Mouse (Mus musculus): ENCODE measurements around the gene Serpine1.

Gene Serpine1

GRCm38 (mm10) chr5:137098418-137098817 is 26.4 kb upstream of the Serpine1 start:
- no peak for DNase-seq (ENCODE audit: extremely low spot score, low read depth, low spot score)

GRCm38 (mm10) chr5:137096037-137096436 is 24.0 kb upstream of the Serpine1 start:
- no peak for DNase-seq (ENCODE audit: extremely low spot score, low read depth, low spot score)

- no peak for DNase-seq (ENCODE audit: extremely low spot score, low read depth, low spot score)
Observed at GRCm38 (mm10) chr5:137095135-137095534, 23.1 kb upstream of the Serpine1 start.

- no peak for DNase-seq (ENCODE audit: extremely low spot score, low read depth, low spot score)
Observed at GRCm38 (mm10) chr5:137093720-137094119, 21.7 kb upstream of the Serpine1 start.

- DNase-seq (ENCODE audit: extremely low spot score, low read depth, low spot score) = no peak
Observed at GRCm38 (mm10) chr5:137091560-137091959, 19.5 kb upstream of the Serpine1 start.

- no peak for DNase-seq (ENCODE audit: extremely low spot score, low read depth, low spot score)
Observed at GRCm38 (mm10) chr5:137090870-137091269, 18.8 kb upstream of the Serpine1 start.

- no peak for DNase-seq (ENCODE audit: extremely low spot score, low read depth, low spot score)
Observed at GRCm38 (mm10) chr5:137087410-137087809, 15.3 kb upstream of the Serpine1 start.

GRCm38 (mm10) chr5:137085731-137086130 is 13.7 kb upstream of the Serpine1 start:
- DNase-seq (ENCODE audit: extremely low spot score, low read depth, low spot score) = no peak

- DNase-seq (ENCODE audit: extremely low spot score, low read depth, low spot score) = no peak
Observed at GRCm38 (mm10) chr5:137085021-137085420, 13.0 kb upstream of the Serpine1 start.

- no peak for DNase-seq (ENCODE audit: extremely low spot score, low read depth, low spot score)
Observed at GRCm38 (mm10) chr5:137083051-137083450, 11.0 kb upstream of the Serpine1 start.

- no peak for DNase-seq (ENCODE audit: extremely low spot score, low read depth, low spot score)
Observed at GRCm38 (mm10) chr5:137079849-137080248, 7.8 kb upstream of the Serpine1 start.

GRCm38 (mm10) chr5:137078616-137079015 is 6.5 kb upstream of the Serpine1 start:
- DNase-seq (ENCODE audit: extremely low spot score, low read depth, low spot score) = no peak

GRCm38 (mm10) chr5:137078041-137078440 is 6.0 kb upstream of the Serpine1 start:
- DNase-seq (ENCODE audit: extremely low spot score, low read depth, low spot score) = no peak

- DNase-seq (ENCODE audit: extremely low spot score, low read depth, low spot score) = no peak
Observed at GRCm38 (mm10) chr5:137077187-137077586, 5.1 kb upstream of the Serpine1 start.

GRCm38 (mm10) chr5:137076191-137076930 is 4.3 kb upstream of the Serpine1 start:
- no peak for DNase-seq (ENCODE audit: extremely low spot score, low read depth, low spot score)

- DNase-seq (ENCODE audit: extremely low spot score, low read depth, low spot score) = no peak
Observed at GRCm38 (mm10) chr5:137075726-137076125, 3.7 kb upstream of the Serpine1 start.

GRCm38 (mm10) chr5:137074191-137074651 is 2.2 kb upstream of the Serpine1 start:
- DNase-seq (ENCODE audit: extremely low spot score, low read depth, low spot score) = no peak

GRCm38 (mm10) chr5:137073141-137073540 is 1.1 kb upstream of the Serpine1 start:
- DNase-seq (ENCODE audit: extremely low spot score, low read depth, low spot score) = no peak

GRCm38 (mm10) chr5:137070881-137071605 is 1.0 kb downstream of the Serpine1 start:
- no peak for DNase-seq (ENCODE audit: extremely low spot score, low read depth, low spot score)

GRCm38 (mm10) chr5:137068711-137069110 is 3.4 kb downstream of the Serpine1 start:
- DNase-seq (ENCODE audit: extremely low spot score, low read depth, low spot score) = no peak

GRCm38 (mm10) chr5:137065923-137066322 is 6.1 kb downstream of the Serpine1 start:
- no peak for DNase-seq (ENCODE audit: extremely low spot score, low read depth, low spot score)

GRCm38 (mm10) chr5:137065454-137065853 is 6.6 kb downstream of the Serpine1 start:
- no peak for DNase-seq (ENCODE audit: extremely low spot score, low read depth, low spot score)
